Mouse (Mus musculus) spleen, adult 2 months (tissue): ENCODE measurements around the gene Sdf2l1.

ENCODE experiments used
- CTCF ChIP-seq: fragments of 200-500 bp; IDR thresholded peaks from 2 replicates; pipeline ENCODE4 v1.5.1; 2011; ENCODE audit warnings: mild to moderate bottlenecking, inconsistent platforms; ENCODE audit not compliant: insufficient read depth, insufficient read length, insufficient replicate concordance; ENCODE audit errors: extremely low read depth
- POLR2A ChIP-seq: fragments of 200-500 bp; IDR thresholded peaks from 2 replicates; pipeline ENCODE4 v1.6.1; 2011; ENCODE audit warnings: low read depth, low read length, inconsistent platforms

GRCm38 (mm10) chr16:17146772-17147235 lies 14.6 kb upstream of the Sdf2l1 start, which contains the start of gene Ccdc116:
- TF ChIP-seq CTCF (no peak), POLR2A (no peak)
